Mouse (Mus musculus): ENCODE measurements at regions not wholly inside any gene's neighbourhood (a gene's known extent, or its start where the extent isn't known, plus 50 kb on each side); places are given as distances from the start of the nearest gene placed in this dataset.
"Not testable (repeated sequence)": the region's sequence is repeated elsewhere in the genome, so short reads cannot be mapped to it uniquely, and the experiment has no call there.

GRCm38 (mm10) chr14:53454001-53454400, 799.9 kb downstream of the Dad1 start:
- DNase-seq (ENCODE audit: low spot score) (no peak), ATAC-seq (ENCODE audit: low FRiP score) (no peak)
- Histone ChIP-seq H3K36me3 (ENCODE audit: insufficient read depth, low read length) (no peaks in the 10 kb centered on the region), H3K4me3 (ENCODE audit: low read depth, low read length) (no peak overlapping the region), H3K4me1 (ENCODE audit: insufficient read depth, low read length) (no peaks in the 10 kb centered on the region), H3K27ac (ENCODE audit: low read depth, low read length) (no peak overlapping the region), H3K9me3 (ENCODE audit: low read length) (no peaks in the 10 kb centered on the region), H3K9ac (replicated peaks; ENCODE audit: low read length, poor library complexity, severe bottlenecking) (no peak overlapping the region), H3K27me3 (ENCODE audit: insufficient read depth, low read length) (no peaks in the 10 kb centered on the region), H3K4me2 (ENCODE audit: low read depth, low read length, poor library complexity, severe bottlenecking) (no peak overlapping the region)
- TF ChIP-seq CTCF (IDR thresholded peaks at IDR 0.05), result no peak
- WGBS, result 88% methylated on average over 1 of the region's 1 CpGs

GRCm38 (mm10) chr14:53439643-53440042, 814.3 kb downstream of the Dad1 start:
- not testable (repeated sequence) for H3K4me1 ChIP-seq (ENCODE audit: insufficient read depth, low read length); H3K36me3 ChIP-seq (ENCODE audit: insufficient read depth, low read length); H3K4me3 ChIP-seq (ENCODE audit: low read depth, low read length); H3K27me3 ChIP-seq (ENCODE audit: insufficient read depth, low read length); H3K4me2 ChIP-seq (ENCODE audit: low read depth, low read length, poor library complexity, severe bottlenecking); H3K27ac ChIP-seq (ENCODE audit: low read depth, low read length); H3K9ac ChIP-seq (replicated peaks; ENCODE audit: low read length, poor library complexity, severe bottlenecking); DNase-seq (ENCODE audit: low spot score); H3K9me3 ChIP-seq (ENCODE audit: low read length); ATAC-seq (ENCODE audit: low FRiP score)

GRCm38 (mm10) chr14:53430130-53430529, 823.8 kb downstream of the Dad1 start:
- WGBS, result 91% methylated on average over 1 of the region's 3 CpGs
- H3K9me3 ChIP-seq (ENCODE audit: low read length); H3K4me3 ChIP-seq (ENCODE audit: low read depth, low read length); H3K4me1 ChIP-seq (ENCODE audit: insufficient read depth, low read length); H3K9ac ChIP-seq (replicated peaks; ENCODE audit: low read length, poor library complexity, severe bottlenecking); ATAC-seq (ENCODE audit: low FRiP score); H3K27me3 ChIP-seq (ENCODE audit: insufficient read depth, low read length); DNase-seq (ENCODE audit: low spot score); H3K27ac ChIP-seq (ENCODE audit: low read depth, low read length); H3K36me3 ChIP-seq (ENCODE audit: insufficient read depth, low read length); H3K4me2 ChIP-seq (ENCODE audit: low read depth, low read length, poor library complexity, severe bottlenecking): not testable (repeated sequence)

- WGBS, result 86% methylated on average over 1 of the region's 1 CpGs
Measured at GRCm38 (mm10) chr14:53428447-53428846, 825.5 kb downstream of the Dad1 start.

GRCm38 (mm10) chr14:53427636-53428035, 826.3 kb downstream of the Dad1 start:
- not testable (repeated sequence) for H3K27ac ChIP-seq (ENCODE audit: low read depth, low read length); H3K4me2 ChIP-seq (ENCODE audit: low read depth, low read length, poor library complexity, severe bottlenecking); H3K4me1 ChIP-seq (ENCODE audit: insufficient read depth, low read length); ATAC-seq (ENCODE audit: low FRiP score); H3K36me3 ChIP-seq (ENCODE audit: insufficient read depth, low read length); H3K9me3 ChIP-seq (ENCODE audit: low read length); H3K9ac ChIP-seq (replicated peaks; ENCODE audit: low read length, poor library complexity, severe bottlenecking); H3K27me3 ChIP-seq (ENCODE audit: insufficient read depth, low read length); DNase-seq (ENCODE audit: low spot score); H3K4me3 ChIP-seq (ENCODE audit: low read depth, low read length)
- whole genome bisulfite sequencing, result 83% methylated on average over 10 of the region's 10 CpGs

More at GRCm38 (mm10) chr14:53428447-53428846, 825.5 kb downstream of the Dad1 start:
- not testable (repeated sequence) for H3K4me1 ChIP-seq (ENCODE audit: insufficient read depth, low read length); H3K4me3 ChIP-seq (ENCODE audit: low read depth, low read length); H3K36me3 ChIP-seq (ENCODE audit: insufficient read depth, low read length); H3K9me3 ChIP-seq (ENCODE audit: low read length); ATAC-seq (ENCODE audit: low FRiP score); DNase-seq (ENCODE audit: low spot score); H3K27ac ChIP-seq (ENCODE audit: low read depth, low read length); H3K9ac ChIP-seq (replicated peaks; ENCODE audit: low read length, poor library complexity, severe bottlenecking); H3K27me3 ChIP-seq (ENCODE audit: insufficient read depth, low read length); H3K4me2 ChIP-seq (ENCODE audit: low read depth, low read length, poor library complexity, severe bottlenecking)

- H3K4me3 ChIP-seq (ENCODE audit: low read depth, low read length); ATAC-seq (ENCODE audit: low FRiP score); H3K4me2 ChIP-seq (ENCODE audit: low read depth, low read length, poor library complexity, severe bottlenecking); H3K9ac ChIP-seq (replicated peaks; ENCODE audit: low read length, poor library complexity, severe bottlenecking); H3K9me3 ChIP-seq (ENCODE audit: low read length); DNase-seq (ENCODE audit: low spot score); H3K4me1 ChIP-seq (ENCODE audit: insufficient read depth, low read length); H3K36me3 ChIP-seq (ENCODE audit: insufficient read depth, low read length); H3K27me3 ChIP-seq (ENCODE audit: insufficient read depth, low read length); H3K27ac ChIP-seq (ENCODE audit: low read depth, low read length): not testable (repeated sequence)
- 50% methylated on average over 1 of the region's 2 CpGs for WGBS
Measured at GRCm38 (mm10) chr14:53416955-53417354, 836.9 kb downstream of the Dad1 start.

- not testable (repeated sequence) for H3K4me2 ChIP-seq (ENCODE audit: low read depth, low read length, poor library complexity, severe bottlenecking); DNase-seq (ENCODE audit: low spot score); ATAC-seq (ENCODE audit: low FRiP score); H3K27me3 ChIP-seq (ENCODE audit: insufficient read depth, low read length); H3K4me1 ChIP-seq (ENCODE audit: insufficient read depth, low read length); H3K9me3 ChIP-seq (ENCODE audit: low read length); H3K9ac ChIP-seq (replicated peaks; ENCODE audit: low read length, poor library complexity, severe bottlenecking); H3K36me3 ChIP-seq (ENCODE audit: insufficient read depth, low read length); H3K4me3 ChIP-seq (ENCODE audit: low read depth, low read length); H3K27ac ChIP-seq (ENCODE audit: low read depth, low read length)
- WGBS, result 87% methylated on average over 2 of the region's 5 CpGs
Measured at GRCm38 (mm10) chr14:53407500-53408227, 846.2 kb downstream of the Dad1 start.

- H3K9ac ChIP-seq (replicated peaks; ENCODE audit: low read length, poor library complexity, severe bottlenecking); ATAC-seq (ENCODE audit: low FRiP score); H3K36me3 ChIP-seq (ENCODE audit: insufficient read depth, low read length); H3K4me2 ChIP-seq (ENCODE audit: low read depth, low read length, poor library complexity, severe bottlenecking); H3K4me3 ChIP-seq (ENCODE audit: low read depth, low read length); H3K9me3 ChIP-seq (ENCODE audit: low read length); H3K27ac ChIP-seq (ENCODE audit: low read depth, low read length); H3K27me3 ChIP-seq (ENCODE audit: insufficient read depth, low read length); DNase-seq (ENCODE audit: low spot score); H3K4me1 ChIP-seq (ENCODE audit: insufficient read depth, low read length): not testable (repeated sequence)
- WGBS, result no CpG with 5 or more reads among the region's 1 CpGs
Measured at GRCm38 (mm10) chr14:53390307-53390706, 863.6 kb downstream of the Dad1 start.

GRCm38 (mm10) chr14:53374591-53374990, 879.0 kb upstream of the Olfr1507 start:
- H3K36me3 ChIP-seq (ENCODE audit: insufficient read depth, low read length); H3K4me1 ChIP-seq (ENCODE audit: insufficient read depth, low read length); H3K4me2 ChIP-seq (ENCODE audit: low read depth, low read length, poor library complexity, severe bottlenecking); H3K27ac ChIP-seq (ENCODE audit: low read depth, low read length); H3K9ac ChIP-seq (replicated peaks; ENCODE audit: low read length, poor library complexity, severe bottlenecking); H3K9me3 ChIP-seq (ENCODE audit: low read length); H3K27me3 ChIP-seq (ENCODE audit: insufficient read depth, low read length); DNase-seq (ENCODE audit: low spot score); H3K4me3 ChIP-seq (ENCODE audit: low read depth, low read length); ATAC-seq (ENCODE audit: low FRiP score): not testable (repeated sequence)
- WGBS, result 80% methylated on average over 5 of the region's 6 CpGs

Measured in midbrain, postnatal 0 days (tissue).